Mouse (Mus musculus): ENCODE measurements around the gene Spire2. TPM values are rescaled to one million over a fixed set of nuclear protein-coding genes. Genes with fewer than 3 reads are reported as not detected.
"Not testable (repeated sequence)": the region's sequence is repeated elsewhere in the genome, so short reads cannot be mapped to it uniquely, and the experiment has no call there.

Gene Spire2
- polyA plus RNA-seq, 1 experiment from 2014 or later: 32.9 TPM

- ATAC-seq (replicated peaks): peak; percentile 39
- Histone ChIP-seq H3K4me1 (peaks cover 37% of the 10 kb centered on the region), H3K9me3 (no peaks in the 10 kb centered on the region), H3K27me3 (no peaks in the 10 kb centered on the region), H3K27ac (replicated peaks) (peak overlapping the region; percentile 95), H3K9ac (replicated peaks) (peak overlapping the region; percentile 99), H3K4me3 (peak overlapping the region; percentile 95), H3K36me3 (no peaks in the 10 kb centered on the region; the same call in 1 of the 2 replicates), H3K4me2 (replicated peaks) (peak overlapping the region; percentile 88)
- WGBS: under 1% methylated on average over 16 of the region's 16 CpGs
Observed at GRCm38 (mm10) chr8:123411781-123412327, 79.3 kb downstream of the Spire2 start.

- Histone ChIP-seq H3K27ac (replicated peaks) (peak overlapping the region; percentile 95), H3K4me2 (replicated peaks) (peak overlapping the region; percentile 88), H3K4me3 (peak overlapping the region; percentile 95), H3K4me1 (peaks cover 41% of the 10 kb centered on the region), H3K9ac (replicated peaks) (peak overlapping the region; percentile 99), H3K27me3 (no peaks in the 10 kb centered on the region), H3K36me3 (peaks cover 3% of the 10 kb centered on the region; the same call in 1 of the 2 replicates), H3K9me3 (no peaks in the 10 kb centered on the region)
- WGBS: under 1% methylated on average over 12 of the region's 12 CpGs
- ATAC-seq (replicated peaks): peak; percentile 13; the same call in 1 of the 2 replicates
Observed at GRCm38 (mm10) chr8:123412560-123413170, 80.2 kb downstream of the Spire2 start.

GRCm38 (mm10) chr8:123414255-123414654 lies 81.7 kb downstream of the Spire2 start:
- H3K4me2 ChIP-seq (replicated peaks): peak overlapping the region; percentile 88
- H3K9ac ChIP-seq (replicated peaks): peak overlapping the region; percentile 99
- peaks cover 41% of the 10 kb centered on the region for H3K4me1 ChIP-seq
- H3K27ac ChIP-seq (replicated peaks): peak overlapping the region; percentile 95
- WGBS: 16% methylated on average over 9 of the region's 9 CpGs
- no peak for ATAC-seq (replicated peaks)
- H3K9me3 ChIP-seq: no peaks in the 10 kb centered on the region
- no peaks in the 10 kb centered on the region for H3K27me3 ChIP-seq
- peak overlapping the region; percentile 95 for H3K4me3 ChIP-seq
- H3K36me3 ChIP-seq: peaks cover 18% of the 10 kb centered on the region

GRCm38 (mm10) chr8:123414997-123415696 lies 82.6 kb downstream of the Spire2 start:
- peaks cover 26% of the 10 kb centered on the region for H3K36me3 ChIP-seq
- peak overlapping the region; percentile 88 for H3K4me2 ChIP-seq (replicated peaks)
- ATAC-seq (replicated peaks); H3K9ac ChIP-seq (replicated peaks); H3K27me3 ChIP-seq; H3K9me3 ChIP-seq; H3K27ac ChIP-seq (replicated peaks): not testable (repeated sequence)
- H3K4me3 ChIP-seq: peak overlapping the region; percentile 95
- WGBS: 85% methylated on average over 5 of the region's 5 CpGs
- peaks cover 32% of the 10 kb centered on the region for H3K4me1 ChIP-seq

- peak overlapping the region; percentile 88 for H3K4me2 ChIP-seq (replicated peaks)
- peaks cover 37% of the 10 kb centered on the region for H3K36me3 ChIP-seq
Observed at GRCm38 (mm10) chr8:123415967-123416943, 83.7 kb downstream of the Spire2 start.

GRCm38 (mm10) chr8:123416944-123417555 lies 84.5 kb downstream of the Spire2 start:
- no peak for ATAC-seq (replicated peaks)
- H3K27ac ChIP-seq (replicated peaks): no peak overlapping the region
- H3K4me1 ChIP-seq: peaks cover 35% of the 10 kb centered on the region
- H3K4me2 ChIP-seq (replicated peaks): peak overlapping the region; percentile 88
- peaks cover 42% of the 10 kb centered on the region for H3K36me3 ChIP-seq
- no peak overlapping the region for H3K4me3 ChIP-seq
- no peaks in the 10 kb centered on the region for H3K27me3 ChIP-seq
- H3K9ac ChIP-seq (replicated peaks): no peak overlapping the region
- WGBS: 78% methylated on average over 8 of the region's 8 CpGs
- H3K9me3 ChIP-seq: no peaks in the 10 kb centered on the region

More at GRCm38 (mm10) chr8:123415967-123416943, 83.7 kb downstream of the Spire2 start:
- peaks cover 32% of the 10 kb centered on the region for H3K4me1 ChIP-seq
- H3K4me3 ChIP-seq: peak overlapping the region; percentile 95
- no peaks in the 10 kb centered on the region for H3K9me3 ChIP-seq
- H3K27me3 ChIP-seq: no peaks in the 10 kb centered on the region
- no peak for ATAC-seq (replicated peaks)
- WGBS: 84% methylated on average over 8 of the region's 8 CpGs
- no peak overlapping the region for H3K9ac ChIP-seq (replicated peaks)
- H3K27ac ChIP-seq (replicated peaks): no peak overlapping the region

Other genes starting within 250 kb of the Spire2 start
- 886 and 899 TPM in 2 replicates for gene Rpl13, start 230.4 kb upstream of the Spire2 start, polyA plus RNA-seq (2015; fragmentation: Nextera tagmentation; extraction: Ambion mirVana)
- gene Cpne7, start 215.3 kb upstream of the Spire2 start, polyA plus RNA-seq (2015; fragmentation: Nextera tagmentation; extraction: Ambion mirVana): 2.5 and 3.2 TPM in 2 replicates
- gene Sult5a1, start 174.4 kb upstream of the Spire2 start, polyA plus RNA-seq (2015; fragmentation: Nextera tagmentation; extraction: Ambion mirVana): 0.69 and 1.0 TPM in 2 replicates
- gene Dpep1, start 146.5 kb upstream of the Spire2 start, polyA plus RNA-seq (2015; fragmentation: Nextera tagmentation; extraction: Ambion mirVana): 0.11 TPM in 1 of 2 replicates, not detected in the other
- gene Chmp1a, start 120.0 kb upstream of the Spire2 start, polyA plus RNA-seq (2015; fragmentation: Nextera tagmentation; extraction: Ambion mirVana): 229 and 239 TPM in 2 replicates
- 5.0 and 5.1 TPM in 2 replicates for gene Spata33, start 119.9 kb upstream of the Spire2 start, polyA plus RNA-seq (2015; fragmentation: Nextera tagmentation; extraction: Ambion mirVana)
- gene Cdk10, start 107.9 kb upstream of the Spire2 start, polyA plus RNA-seq (2015; fragmentation: Nextera tagmentation; extraction: Ambion mirVana): 45.9 and 49.2 TPM in 2 replicates
- 4.0 and 4.8 TPM in 2 replicates for gene Spata2l, start 96.5 kb upstream of the Spire2 start, polyA plus RNA-seq (2015; fragmentation: Nextera tagmentation; extraction: Ambion mirVana)
- 26.1 and 26.5 TPM in 2 replicates for gene Zfp276, start 78.5 kb upstream of the Spire2 start, polyA plus RNA-seq (2015; fragmentation: Nextera tagmentation; extraction: Ambion mirVana)
- gene Vps9d1, start 78.4 kb upstream of the Spire2 start, polyA plus RNA-seq (2015; fragmentation: Nextera tagmentation; extraction: Ambion mirVana): 46.8 and 47.2 TPM in 2 replicates
- gene Fanca, start 14.1 kb upstream of the Spire2 start, polyA plus RNA-seq (2015; fragmentation: Nextera tagmentation; extraction: Ambion mirVana): 15.2 and 15.3 TPM in 2 replicates
- gene Tcf25, start 41.0 kb downstream of the Spire2 start, polyA plus RNA-seq (2015; fragmentation: Nextera tagmentation; extraction: Ambion mirVana): 252 and 259 TPM in 2 replicates
- gene Mc1r, start 74.4 kb downstream of the Spire2 start, polyA plus RNA-seq (2015; fragmentation: Nextera tagmentation; extraction: Ambion mirVana): 0.15 and 0.23 TPM in 2 replicates
- 1,822 and 1,823 TPM in 2 replicates for gene Tubb3, start 78.7 kb downstream of the Spire2 start, polyA plus RNA-seq (2015; fragmentation: Nextera tagmentation; extraction: Ambion mirVana)
- 43.3 and 46.3 TPM in 2 replicates for gene Def8, start 90.8 kb downstream of the Spire2 start, polyA plus RNA-seq (2015; fragmentation: Nextera tagmentation; extraction: Ambion mirVana)
- 59.5 and 62.4 TPM in 2 replicates for gene Afg3l1, start 145.2 kb downstream of the Spire2 start, polyA plus RNA-seq (2015; fragmentation: Nextera tagmentation; extraction: Ambion mirVana)
- 89.6 and 96.4 TPM in 2 replicates for gene Dbndd1, start 182.8 kb downstream of the Spire2 start, polyA plus RNA-seq (2015; fragmentation: Nextera tagmentation; extraction: Ambion mirVana)
- 43.8 and 44.0 TPM in 2 replicates for gene Gas8, start 186.1 kb downstream of the Spire2 start, polyA plus RNA-seq (2015; fragmentation: Nextera tagmentation; extraction: Ambion mirVana)